Mouse (Mus musculus) layer of hippocampus, adult 9-10 months (tissue): ENCODE data around the gene Hoxa9.

Experiments used
- DNase-seq: peaks from one replicate; pipeline ENCODE4 v3.0.0; 2022; ENCODE audit warnings: low spot score

The Hoxa9 gene

GRCm38 (mm10) chr6:52244471-52245039 lies 13.7 kb upstream of the Hoxa9 start:
- DNase-seq, result no peak

- DNase-seq, result no peak
Observed at GRCm38 (mm10) chr6:52243681-52244121, 12.8 kb upstream of the Hoxa9 start.

GRCm38 (mm10) chr6:52242801-52243332 lies 12.0 kb upstream of the Hoxa9 start:
- DNase-seq, result no peak

DNA sequence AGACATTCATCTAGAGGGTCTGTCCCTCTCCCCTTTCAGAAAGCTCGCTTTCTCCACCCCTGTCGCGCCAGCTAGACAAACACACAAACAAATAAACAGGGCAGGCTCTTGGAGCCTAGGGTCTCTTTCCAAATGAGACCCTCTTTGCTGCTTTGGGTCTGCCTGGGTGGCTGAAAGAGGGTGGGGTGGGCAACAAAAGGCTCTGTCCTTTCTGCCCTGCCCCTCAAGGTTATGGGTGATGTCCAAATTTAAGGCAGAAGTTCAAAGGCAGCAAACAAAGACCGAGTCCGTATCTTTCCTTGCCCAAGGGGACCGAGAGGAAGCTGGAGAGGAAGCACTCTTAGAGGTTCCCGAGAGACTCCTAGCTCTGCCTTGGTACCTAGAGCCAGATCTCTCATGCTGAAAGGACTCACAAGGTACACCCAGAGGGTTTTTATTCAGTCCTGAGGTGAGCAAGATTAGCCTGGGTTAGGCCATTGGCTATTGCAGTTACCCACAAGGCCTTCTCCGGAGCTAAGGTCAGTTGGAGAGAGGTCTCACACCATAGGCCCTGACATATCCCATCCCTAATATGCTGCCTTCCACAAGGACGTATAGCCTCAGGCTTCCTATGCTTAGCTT lies 10.2 kb upstream of the Hoxa9 start:
- DNase-seq, result no peak

GRCm38 (mm10) chr6:52240389-52241000 lies 9.6 kb upstream of the Hoxa9 start, which contains the start of gene Hoxa10:
Gene Hoxa10 (minus strand): TSS chr6:52240854.
- DNase-seq, result no peak

DNA sequence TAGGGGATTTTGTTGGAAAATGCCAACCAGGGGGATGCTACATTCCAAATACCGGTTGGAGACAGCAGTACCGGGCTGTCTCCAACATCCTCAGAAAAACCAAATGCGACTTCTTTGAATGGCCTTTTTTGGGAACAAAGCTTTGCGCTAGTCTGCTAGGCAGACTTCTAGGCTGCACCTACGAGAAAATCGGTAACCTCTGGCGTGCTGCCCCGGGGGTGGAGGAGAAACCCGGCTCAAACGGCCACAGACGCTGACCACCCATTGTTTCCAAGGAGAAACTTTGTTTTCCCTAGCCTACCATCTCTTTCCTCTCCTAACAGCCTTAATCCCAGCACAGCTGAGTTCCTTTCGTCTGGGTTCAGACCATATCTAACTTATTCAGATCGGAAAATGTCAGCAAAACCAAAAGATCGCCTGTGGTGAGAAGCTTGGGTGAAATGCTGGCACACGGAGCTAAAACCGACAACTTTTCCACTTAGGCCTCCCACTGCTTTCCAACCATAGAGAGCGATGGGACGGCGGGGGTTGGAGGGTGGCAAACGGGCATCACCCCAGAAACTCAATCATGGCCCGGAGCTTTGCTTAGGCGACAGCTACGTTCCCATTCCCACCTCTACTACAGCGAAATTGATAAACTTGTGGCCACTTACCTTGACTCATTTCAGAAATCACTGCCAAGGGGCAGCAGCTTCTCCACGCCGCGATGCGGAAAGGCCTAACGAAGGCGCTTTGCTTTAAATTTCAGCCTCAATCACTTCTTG lies 8.9 kb upstream of the Hoxa9 start:
- no peak for DNase-seq

DNA sequence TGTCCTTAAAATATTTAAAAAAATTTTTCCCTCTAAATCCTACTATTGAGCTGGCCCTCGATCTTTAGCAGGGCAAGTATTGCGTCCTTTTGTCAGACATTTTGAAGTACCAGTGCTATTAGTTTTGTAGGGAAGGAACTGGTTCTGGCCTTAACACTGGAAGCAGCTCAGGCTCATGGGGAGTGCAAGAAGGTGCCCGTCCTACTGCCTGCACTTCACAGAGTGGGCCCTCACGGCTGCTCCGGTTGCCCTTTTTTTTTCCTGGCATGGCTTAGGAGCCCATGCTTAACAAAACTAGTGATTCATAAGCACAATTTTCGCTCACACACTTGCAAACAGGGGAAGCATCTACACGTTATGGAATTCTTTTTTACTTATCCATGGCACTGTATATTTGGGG lies 8.1 kb upstream of the Hoxa9 start:
- DNase-seq, result no peak

DNA sequence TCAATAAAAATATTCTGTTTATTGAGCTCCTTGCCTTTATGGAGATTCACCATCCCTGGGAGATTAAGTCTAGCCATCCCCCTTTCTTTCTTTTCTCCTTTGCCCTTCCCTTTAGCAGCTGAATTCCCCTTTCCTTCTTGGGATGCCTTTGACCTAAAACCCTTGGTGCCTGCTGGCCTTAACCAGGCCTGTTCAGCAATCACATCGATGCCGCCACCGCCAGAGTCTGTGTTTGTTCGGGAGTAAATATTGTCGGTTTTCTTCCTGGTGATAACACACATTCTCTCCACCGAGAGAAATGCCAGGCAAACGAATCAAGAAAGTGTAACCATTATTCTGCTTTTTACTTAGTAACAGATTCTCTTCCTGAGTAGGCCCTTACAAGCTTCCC lies 7.3 kb upstream of the Hoxa9 start:
- no peak for DNase-seq

GRCm38 (mm10) chr6:52237346-52238154 lies 6.7 kb upstream of the Hoxa9 start:
- DNase-seq, result no peak

DNA sequence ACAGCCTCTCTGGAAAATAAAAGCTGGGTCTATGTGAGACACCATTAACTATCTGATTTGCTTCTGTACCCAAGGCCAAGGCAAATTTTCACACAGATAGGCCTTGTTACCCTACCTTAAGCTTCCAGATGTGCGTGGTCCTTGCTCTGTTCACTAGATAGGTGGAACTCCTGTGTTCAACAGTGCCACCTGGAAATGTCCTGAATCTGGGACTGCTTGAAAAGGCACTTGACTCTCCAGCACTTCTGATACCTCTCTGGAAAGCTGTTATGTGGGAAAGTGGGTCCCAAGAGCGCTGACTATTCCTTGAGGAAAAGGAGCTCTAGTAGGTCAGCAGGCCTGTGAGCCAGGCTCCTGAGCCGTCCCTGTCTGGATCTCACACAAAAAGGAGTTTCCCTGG lies 5.9 kb upstream of the Hoxa9 start:
- no peak for DNase-seq

DNA sequence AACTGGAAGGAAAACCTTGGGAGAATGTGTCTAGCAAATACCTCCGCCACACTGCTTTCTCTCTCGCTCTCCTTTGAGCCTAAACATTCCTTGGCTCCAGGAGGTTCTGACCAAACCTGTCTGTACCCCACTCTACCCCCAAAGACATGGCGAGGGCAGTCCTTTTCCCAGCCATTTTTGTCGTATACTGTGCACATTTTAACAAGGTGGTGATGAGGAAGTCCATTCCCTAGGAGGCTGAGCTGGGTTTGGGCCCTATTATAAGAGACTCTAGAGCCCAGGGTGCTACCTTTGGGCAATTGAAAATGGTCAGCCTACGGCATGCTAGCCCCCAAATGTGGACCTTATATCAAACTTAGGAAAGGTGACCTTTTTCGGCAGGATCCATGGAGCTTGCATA lies 5.0 kb upstream of the Hoxa9 start:
- no peak for DNase-seq

GRCm38 (mm10) chr6:52235267-52235666 lies 4.4 kb upstream of the Hoxa9 start:
- no peak for DNase-seq

DNA sequence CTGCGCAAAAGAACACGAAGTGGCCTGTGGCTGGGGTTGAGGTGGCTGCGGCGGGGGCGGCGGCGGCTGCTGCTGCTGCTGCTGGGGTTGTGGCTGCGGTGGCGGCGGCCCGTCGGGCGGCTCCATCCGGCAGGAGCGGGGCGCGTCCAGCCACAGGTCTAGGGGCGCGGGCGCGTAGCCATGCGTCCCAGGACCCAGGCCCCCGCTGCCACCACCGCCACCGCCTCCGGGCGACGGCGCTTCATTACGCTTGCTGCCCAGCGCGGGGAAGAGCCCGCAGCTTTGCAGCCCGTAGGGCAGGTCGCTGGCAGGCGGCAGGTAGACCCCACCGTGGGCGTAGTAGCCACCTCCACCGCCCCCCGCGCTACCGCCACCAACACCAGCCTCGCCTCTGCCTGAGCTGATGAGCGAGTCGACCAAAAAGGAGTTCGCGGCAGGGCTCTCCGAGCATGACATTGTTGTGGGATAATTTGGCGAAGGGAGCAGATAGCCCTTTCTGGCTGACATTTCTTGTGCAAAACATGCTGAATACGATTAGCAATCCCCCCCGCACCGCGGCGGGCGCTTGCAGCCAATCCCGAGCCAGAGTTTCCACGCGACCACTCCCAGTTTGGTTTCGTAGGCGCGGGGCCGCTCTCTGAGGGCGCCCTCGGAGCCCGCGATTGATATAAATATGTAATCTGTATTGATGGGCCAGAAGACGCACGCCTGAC lies 3.7 kb upstream of the Hoxa9 start:
- no peak for DNase-seq

- no peak for DNase-seq
Observed at GRCm38 (mm10) chr6:52233546-52234427, 2.9 kb upstream of the Hoxa9 start.

- DNase-seq, result no peak
Observed at GRCm38 (mm10) chr6:52232984-52233545, 2.2 kb upstream of the Hoxa9 start.

GRCm38 (mm10) chr6:52232568-52232965 lies 1.7 kb upstream of the Hoxa9 start:
- no peak for DNase-seq

DNA sequence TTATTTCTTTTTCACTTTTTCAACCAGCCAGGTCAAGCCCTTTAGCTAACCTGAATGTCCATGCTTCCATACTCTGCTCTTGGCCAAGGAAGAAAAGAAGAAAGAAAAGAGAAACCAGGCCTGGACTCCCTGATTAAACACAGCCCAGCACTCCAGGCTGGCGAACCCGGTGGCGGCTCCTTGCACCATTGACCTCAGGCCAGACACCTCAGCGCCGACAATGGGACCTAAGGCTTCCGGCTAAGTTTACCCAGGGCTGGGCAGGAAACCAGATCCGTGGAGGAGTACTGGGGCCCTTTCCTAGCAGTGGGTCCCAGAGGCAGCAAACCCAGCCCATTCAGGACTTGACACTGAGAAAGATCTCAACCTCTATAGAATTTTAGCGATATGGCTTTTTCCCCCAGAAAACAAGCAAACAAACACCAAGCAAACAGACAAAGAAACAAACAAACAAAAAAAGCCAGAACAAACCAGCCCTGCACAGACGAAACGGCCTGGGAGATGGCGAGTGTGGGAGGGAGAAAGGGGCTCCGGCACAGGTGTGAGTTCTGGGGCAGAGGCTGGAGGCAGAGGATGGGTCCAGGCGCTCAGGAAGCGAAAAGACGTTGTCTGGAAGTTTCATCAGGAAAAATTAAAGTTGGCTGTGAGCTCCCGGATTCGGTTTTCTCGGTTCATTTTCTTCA lies 1.1 kb upstream of the Hoxa9 start:
- DNase-seq, result no peak

GRCm38 (mm10) chr6:52229558-52230416 lies 1.1 kb downstream of the Hoxa9 start:
- no peak for DNase-seq
